Mouse (Mus musculus): ENCODE data around the gene Aym1. TPM values are rescaled to one million over a fixed set of nuclear protein-coding genes. Genes with fewer than 3 reads are reported as not detected.

Aym1 gene
- total RNA-seq, 2 experiments from 2014 or later: not detected

GRCm38 (mm10) chr5:113382580-113382979 lies 25.5 kb downstream of the Aym1 start:
- no peak for DNase-seq
- intact Hi-C loops (cut with DNase I): no loop called here
- H3K4me3 ChIP-seq: no peak overlapping the region
- TF ChIP-seq CTCF (IDR thresholded peaks at IDR 0.05): no peak
- no peak overlapping the region for H3K27ac ChIP-seq

GRCm38 (mm10) chr5:113393766-113394165 lies 36.7 kb downstream of the Aym1 start:
- no peak overlapping the region for H3K27ac ChIP-seq
- intact Hi-C loops (cut with DNase I): no loop called here
- no peak for TF ChIP-seq CTCF (IDR thresholded peaks at IDR 0.05)
- no peak overlapping the region for H3K4me3 ChIP-seq
- no peak for DNase-seq

DNA sequence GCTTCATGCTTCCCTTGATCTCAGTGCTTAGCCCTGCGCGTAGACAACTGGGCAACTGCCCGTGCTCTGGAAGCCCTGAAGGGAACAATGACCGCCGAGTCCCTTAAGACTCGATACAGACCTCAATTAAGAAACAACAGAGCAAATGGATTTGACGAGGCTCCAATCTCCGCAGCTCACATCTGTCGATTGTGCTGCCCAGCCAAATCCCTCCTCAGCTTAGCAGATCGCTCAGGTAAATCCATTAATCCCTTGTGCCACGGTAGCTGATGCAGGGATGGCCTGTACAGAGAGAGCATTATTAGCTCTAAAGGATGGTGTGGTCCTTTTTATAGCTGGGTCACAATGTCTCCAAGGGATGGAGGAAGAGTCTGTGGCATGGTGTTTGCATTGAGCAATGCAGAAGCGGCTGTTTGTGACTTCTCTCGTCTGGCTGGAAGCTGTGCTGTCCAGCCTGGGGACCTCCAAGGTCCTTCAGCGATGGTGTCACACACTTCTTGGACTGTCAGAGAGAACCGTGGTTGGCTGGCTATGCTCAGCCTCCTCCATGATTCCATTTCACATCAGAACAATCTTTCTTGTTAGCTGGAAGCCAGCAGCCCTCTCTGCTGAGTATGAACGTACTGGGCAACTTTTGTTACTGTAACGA lies 39.3 kb downstream of the Aym1 start:
- DNase-seq: no peak
- TF ChIP-seq CTCF (IDR thresholded peaks at IDR 0.05): no peak
- H3K4me3 ChIP-seq: no peak overlapping the region
- intact Hi-C loops (cut with DNase I): no loop called here
- no peak overlapping the region for H3K27ac ChIP-seq

DNA sequence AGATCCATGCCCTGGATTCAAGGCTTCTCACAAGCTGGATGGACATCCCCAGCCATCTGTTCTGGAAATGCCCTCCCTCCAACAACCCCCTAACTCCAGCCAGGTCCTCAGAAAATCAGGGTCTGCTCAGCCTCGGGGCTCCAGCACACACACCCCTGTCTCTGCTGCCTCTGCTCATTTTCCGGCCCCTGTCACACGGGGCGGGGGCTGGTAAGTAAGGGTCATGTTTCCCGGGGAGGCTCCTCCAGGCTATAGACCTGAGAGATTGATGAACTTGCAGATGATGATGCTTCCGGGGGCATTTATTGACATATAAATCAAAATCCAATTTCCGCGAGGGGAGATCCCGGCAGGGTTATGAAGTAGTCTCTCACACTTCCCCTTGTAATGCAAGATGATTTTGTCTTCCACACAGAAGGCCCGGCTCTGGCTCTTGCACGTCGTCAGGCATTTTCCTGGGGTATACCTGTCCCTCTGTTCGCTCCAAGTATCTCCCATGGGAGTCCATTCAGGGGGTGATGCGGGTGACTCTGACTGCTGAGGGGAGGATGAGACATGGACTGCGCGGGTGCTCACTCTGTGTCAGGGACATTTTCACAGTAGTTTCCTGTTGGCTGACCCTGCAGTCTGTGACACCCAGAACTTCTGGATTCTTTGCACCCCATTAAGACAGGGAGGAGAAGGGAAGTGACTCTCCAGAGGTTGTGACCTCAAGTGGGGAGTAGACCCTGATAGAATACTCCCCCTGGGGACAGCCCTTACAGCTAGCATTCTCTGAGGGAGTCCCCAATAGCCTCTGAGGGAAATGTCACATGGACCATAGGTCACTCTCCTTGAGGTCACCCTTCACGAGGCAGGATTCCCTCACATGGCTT lies 40.6 kb downstream of the Aym1 start:
- Histone ChIP-seq H3K4me3 (no peak overlapping the region), H3K27ac (no peak overlapping the region)
- DNase-seq: no peak
- intact Hi-C loops (cut with DNase I): no loop called here
- no peak for TF ChIP-seq CTCF (IDR thresholded peaks at IDR 0.05)

DNA sequence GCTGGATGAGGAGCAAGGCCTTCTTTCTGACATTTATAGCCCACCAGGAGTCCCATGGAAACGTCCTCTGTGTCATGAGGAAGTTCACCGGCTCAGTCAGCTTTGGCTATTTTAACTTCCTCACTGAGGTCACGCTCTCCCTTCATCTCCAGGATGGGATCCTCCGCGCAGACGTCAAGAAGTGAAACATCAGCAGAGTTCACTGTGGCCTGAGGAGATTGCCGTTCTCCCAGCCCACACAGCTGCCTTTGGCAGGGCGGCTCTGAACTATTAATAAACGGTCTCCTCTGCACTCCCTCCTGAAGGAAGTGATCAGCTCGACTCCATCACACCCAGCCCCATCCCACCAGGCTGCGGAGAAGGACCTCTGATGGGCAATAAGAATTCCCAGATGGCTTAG lies 45.6 kb downstream of the Aym1 start:
- DNase-seq: peak; percentile 26
- intact Hi-C loops (cut with DNase I): no loop called here
- TF ChIP-seq CTCF (IDR thresholded peaks at IDR 0.05): no peak
- Histone ChIP-seq H3K27ac (no peak overlapping the region), H3K4me3 (no peak overlapping the region)

GRCm38 (mm10) chr5:113407346-113407745 lies 50.3 kb downstream of the Aym1 start:
- Histone ChIP-seq H3K4me3 (no peak overlapping the region), H3K27ac (no peak overlapping the region)
- no peak for TF ChIP-seq CTCF (IDR thresholded peaks at IDR 0.05)
- no peak for DNase-seq
- intact Hi-C loops (cut with DNase I): no loop called here

Small RNA genes within 50 kb of the gene (microRNA-seq; reads per million reads assigned to microRNA genes)
- gene Mir7229 (not detected), gene Mir7230 (not detected)

Other genes starting within 250 kb of the Aym1 start
- gene 2900026A02Rik, start 136.1 kb upstream of the Aym1 start, total RNA-seq (2021): 10 to 100 TPM; 19.6 to 24.6 TPM
- gene Tmem211, start 130.4 kb upstream of the Aym1 start, total RNA-seq (2021): not detected
- gene Sgsm1, start 46.5 kb upstream of the Aym1 start, total RNA-seq (2021): under 1 TPM; 0.23 to 0.47 TPM
- gene Wscd2, start 133.0 kb downstream of the Aym1 start, total RNA-seq (2021): under 1 TPM; 0.08 to 0.36 TPM